ENCODE assay signal across 10 mouse cellular contexts in genomic region chr16:96481791-96482190, GRCm38 (mm10).
"Had no signal": no experiment of that assay in that cellular context is flagged by ENCODE, and none has a peak within 500 bp of the region (broad histone marks: within the 10 kb centered on the region; RNA-seq: fewer than 3 reads in every experiment).

No protein-coding gene starts in this region.

- DNase-seq: cerebellum, adult 9-10 months; embryo, embryonic 11 days; forebrain, postnatal 0 days; gastrocnemius, adult 2 months; gastrocnemius, postnatal 10 days; gastrocnemius, postnatal 14 days; gastrocnemius, postnatal 25 days; gastrocnemius, postnatal 36 days; heart, adult 18-20 months; heart, adult 2 months had no signal
